Mouse (Mus musculus) G1E (cell line): Measurements from ENCODE around the gene 1700067K01Rik.
"Not testable (repeated sequence)": the region's sequence is repeated elsewhere in the genome, so short reads cannot be mapped to it uniquely, and the experiment has no call there.

Source experiments
- CTCF ChIP-seq: IDR thresholded peaks from 2 replicates; pipeline ENCODE4 v1.5.1; 2012; ENCODE audit warnings: low read depth, low read length, inconsistent platforms, mixed read lengths
- GATA1 ChIP-seq: IDR thresholded peaks from 2 replicates; pipeline ENCODE4 v1.6.1; 2012; ENCODE audit warnings: borderline replicate concordance, low read length, inconsistent platforms, mixed read lengths
- POLR2AphosphoS5 ChIP-seq: IDR thresholded peaks from 2 replicates; pipeline ENCODE4 v1.6.1; 2012; ENCODE audit warnings: low read depth, low read length, inconsistent platforms; ENCODE audit not compliant: insufficient replicate concordance
- TAL1 ChIP-seq: conservative IDR thresholded peaks from 2 replicates; pipeline ENCODE4 v1.6.1; 2012; ENCODE audit warnings: low read depth, low read length, inconsistent platforms, mixed read lengths

GRCm38 (mm10) chr8:83983222-83983621 is 18.1 kb upstream of the 1700067K01Rik start:
- not testable (repeated sequence) for TF ChIP-seq CTCF, GATA1, POLR2AphosphoS5, TAL1
